Mouse (Mus musculus) limb, embryonic 13.5 days (tissue): ENCODE results near the gene Herc1. TPM values are rescaled to one million over a fixed set of nuclear protein-coding genes. Genes with fewer than 3 reads are reported as not detected.

Source experiments
- ATAC-seq: fragments of 200-750 bp; cut with Nextera tagmentation; 2 replicates; pipeline ENCODE4 v1.8.0; 2017; ENCODE audit warnings: low read depth, moderate number of reproducible peaks, moderate TSS enrichment; ENCODE audit not compliant: low FRiP score
- H3K27ac ChIP-seq: fragments of 300-500 bp; sonication (generic); 2 replicates; pipeline ENCODE4 v1.5.1; 2015; ENCODE audit warnings: inconsistent platforms, mild to moderate bottlenecking, moderate library complexity
- H3K27me3 ChIP-seq: fragments of 300-500 bp; sonication (generic); 2 replicates; pipeline ENCODE4 v1.6.1; 2015; ENCODE audit warnings: mild to moderate bottlenecking, inconsistent platforms
- H3K36me3 ChIP-seq: fragments of 300-500 bp; sonication (generic); 2 replicates; pipeline ENCODE4 v1.6.1; 2015; ENCODE audit warnings: inconsistent platforms, mild to moderate bottlenecking, moderate library complexity
- H3K4me1 ChIP-seq: fragments of 300-500 bp; sonication (generic); 2 replicates; pipeline ENCODE4 v1.6.1; 2015; ENCODE audit warnings: inconsistent platforms
- H3K4me2 ChIP-seq: fragments of 300-500 bp; sonication (generic); replicated peaks from 2 replicates; pipeline ENCODE4 v1.6.1; 2015; ENCODE audit warnings: inconsistent platforms, mild to moderate bottlenecking, moderate library complexity
- H3K4me3 ChIP-seq: fragments of 300-500 bp; sonication (generic); 2 replicates; pipeline ENCODE4 v1.5.1; 2015; ENCODE audit warnings: moderate library complexity, mild to moderate bottlenecking, inconsistent platforms
- H3K9ac ChIP-seq: fragments of 300-500 bp; sonication (generic); 2 replicates; pipeline ENCODE4 v1.6.1; 2015; ENCODE audit warnings: mild to moderate bottlenecking, inconsistent platforms
- H3K9me3 ChIP-seq: fragments of 300-500 bp; sonication (generic); 2 replicates; pipeline ENCODE4 v1.6.1; 2016; ENCODE audit warnings: inconsistent platforms
- WGBS: fragments of 180-500 bp; shearing (Covaris S2); methylation state at CpG from one replicate; pipeline ENCODE4 v1.1.7; 2015; 5-methylcytosine and 5-hydroxymethylcytosine counted together
- polyA plus RNA-seq: library from polyadenylated mRNA; unstranded; fragments of >200 nt; fragmentation: Nextera tagmentation; extraction: Ambion mirVana; gene quantifications from 2 replicates; pipeline ENCODE4 v1.2.1, GENCODE M21; 2015

Gene Herc1
- polyA plus RNA-seq, 1 experiment from 2014 or later = 25.8 TPM

- Histone ChIP-seq H3K4me3 (no peak overlapping the region), H3K4me2 (no peak overlapping the region), H3K4me1 (peaks cover 19% of the 10 kb centered on the region), H3K9me3 (no peaks in the 10 kb centered on the region), H3K36me3 (peaks cover 77% of the 10 kb centered on the region), H3K27ac (no peak overlapping the region), H3K9ac (no peak overlapping the region), H3K27me3 (no peaks in the 10 kb centered on the region)
- no peak for ATAC-seq
- WGBS = 91% methylated on average over 6 of the region's 6 CpGs
These were observed 166.2 kb downstream of the Herc1 start for GRCm38 (mm10) chr9:66516296-66516940.

DNA sequence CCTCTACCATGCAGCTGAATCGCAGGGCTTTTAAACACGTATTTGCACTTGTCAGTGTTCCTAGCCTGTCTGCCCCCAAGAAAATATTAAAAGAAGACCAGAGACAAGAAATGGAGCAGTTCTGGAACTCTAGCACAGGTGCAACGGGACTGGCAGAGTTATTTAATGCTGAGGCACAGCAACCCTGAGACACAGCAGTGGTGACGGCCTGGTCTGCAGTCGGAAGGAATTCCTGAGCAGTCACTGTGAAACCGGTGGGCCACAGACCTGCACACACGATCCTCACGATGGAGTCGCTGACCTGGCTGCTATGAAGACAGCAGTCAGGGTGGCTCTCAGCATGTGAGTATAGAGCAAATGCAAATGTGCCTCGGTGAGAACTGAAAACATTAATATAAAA is 167.5 kb downstream of the Herc1 start:
- no peak overlapping the region for H3K4me2 ChIP-seq
- 94% methylated on average over 10 of the region's 10 CpGs for WGBS
- H3K36me3 ChIP-seq = peaks cover 88% of the 10 kb centered on the region
- peaks cover 16% of the 10 kb centered on the region for H3K4me1 ChIP-seq
- H3K27ac ChIP-seq = no peak overlapping the region
- no peak for ATAC-seq
- no peaks in the 10 kb centered on the region for H3K9me3 ChIP-seq
- no peak overlapping the region for H3K4me3 ChIP-seq
- H3K27me3 ChIP-seq = no peaks in the 10 kb centered on the region
- no peak overlapping the region for H3K9ac ChIP-seq

GRCm38 (mm10) chr9:66518251-66518650 is 168.0 kb downstream of the Herc1 start:
- H3K4me3 ChIP-seq = no peak overlapping the region
- H3K36me3 ChIP-seq = peaks cover 92% of the 10 kb centered on the region
- H3K27me3 ChIP-seq = no peaks in the 10 kb centered on the region
- H3K9me3 ChIP-seq = no peaks in the 10 kb centered on the region
- 90% methylated on average over 5 of the region's 5 CpGs for WGBS
- H3K27ac ChIP-seq = no peak overlapping the region
- H3K4me2 ChIP-seq = no peak overlapping the region
- peaks cover 11% of the 10 kb centered on the region for H3K4me1 ChIP-seq
- H3K9ac ChIP-seq = no peak overlapping the region
- ATAC-seq = no peak

DNA sequence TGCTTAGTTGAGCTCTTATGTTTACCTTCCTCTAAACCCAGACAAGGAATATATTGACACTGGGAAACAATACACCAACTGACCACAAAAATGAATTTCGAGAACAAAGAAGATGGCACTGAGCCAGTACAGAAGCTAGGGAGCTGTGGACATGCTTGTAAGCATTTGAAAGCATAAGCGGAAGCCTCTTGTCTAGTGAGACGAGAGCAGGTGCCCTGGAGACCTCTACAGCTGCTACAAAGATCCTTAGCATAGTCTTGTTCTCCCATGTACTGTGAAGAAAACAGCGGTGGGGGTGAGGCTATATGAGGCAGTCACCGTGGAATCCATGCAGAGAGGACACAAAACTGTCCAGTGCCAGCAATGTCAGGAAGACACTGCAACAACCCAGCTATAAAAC is 168.7 kb downstream of the Herc1 start:
- Histone ChIP-seq H3K4me3 (no peak overlapping the region), H3K27ac (no peak overlapping the region), H3K4me2 (no peak overlapping the region), H3K9ac (no peak overlapping the region), H3K36me3 (peaks cover 93% of the 10 kb centered on the region), H3K9me3 (no peaks in the 10 kb centered on the region), H3K27me3 (no peaks in the 10 kb centered on the region), H3K4me1 (peaks cover 4% of the 10 kb centered on the region)
- 85% methylated on average over 5 of the region's 5 CpGs for WGBS
- ATAC-seq = no peak

- H3K9ac ChIP-seq = no peak overlapping the region
- ATAC-seq = no peak
- no peaks in the 10 kb centered on the region for H3K27me3 ChIP-seq
- H3K27ac ChIP-seq = no peak overlapping the region
- H3K36me3 ChIP-seq = peaks cover 89% of the 10 kb centered on the region
- H3K4me2 ChIP-seq = no peak overlapping the region
- 97% methylated on average over 4 of the region's 4 CpGs for WGBS
- no peaks in the 10 kb centered on the region for H3K4me1 ChIP-seq
- no peak overlapping the region for H3K4me3 ChIP-seq
- H3K9me3 ChIP-seq = no peaks in the 10 kb centered on the region
These were observed 170.0 kb downstream of the Herc1 start for GRCm38 (mm10) chr9:66520299-66520698.

DNA sequence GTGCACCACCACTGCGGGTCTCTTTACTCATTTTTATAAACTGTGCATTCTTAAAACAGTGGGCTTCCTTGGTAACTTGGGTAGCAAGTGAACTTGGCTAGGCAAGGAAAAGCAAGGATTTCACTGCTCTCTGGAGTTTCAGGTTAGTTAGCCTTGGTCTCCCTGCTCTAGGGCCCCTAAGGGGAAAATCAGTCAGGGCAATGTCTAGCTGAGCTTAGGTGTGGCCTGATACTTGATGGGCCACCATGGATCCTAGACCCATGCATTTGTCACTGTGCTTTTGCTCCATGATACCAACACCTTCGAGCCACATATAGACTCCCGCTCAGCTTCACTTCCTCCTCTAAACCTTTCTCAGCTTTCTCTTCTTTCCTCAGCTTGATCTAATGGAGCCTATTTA is 171.3 kb downstream of the Herc1 start:
- Histone ChIP-seq H3K27me3 (no peaks in the 10 kb centered on the region), H3K9ac (no peak overlapping the region), H3K9me3 (no peaks in the 10 kb centered on the region), H3K27ac (no peak overlapping the region), H3K4me3 (no peak overlapping the region), H3K36me3 (peaks cover 90% of the 10 kb centered on the region), H3K4me2 (no peak overlapping the region), H3K4me1 (no peaks in the 10 kb centered on the region)
- no peak for ATAC-seq
- 95% methylated on average over 3 of the region's 3 CpGs for WGBS

DNA sequence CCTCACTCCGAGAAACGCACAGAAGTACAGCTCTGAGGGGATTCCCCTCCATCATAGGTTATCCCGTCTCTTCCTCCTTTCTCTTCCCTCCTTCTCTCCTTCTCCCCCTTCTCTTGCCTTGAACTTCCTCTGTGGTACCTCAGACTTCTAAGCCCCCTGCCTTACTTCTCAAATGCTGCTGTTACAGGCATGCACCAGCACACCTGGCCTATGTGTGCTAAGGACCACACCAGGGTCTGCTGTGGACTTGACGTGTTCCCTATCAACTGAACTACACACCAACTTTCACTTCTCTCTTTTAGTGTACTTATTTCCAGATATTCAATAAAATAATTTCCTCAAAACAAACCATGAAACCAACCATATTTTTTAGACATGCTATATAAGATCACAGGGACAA is 192.5 kb downstream of the Herc1 start:
- no peak for ATAC-seq
- Histone ChIP-seq H3K27me3 (no peaks in the 10 kb centered on the region), H3K36me3 (peaks cover 75% of the 10 kb centered on the region), H3K27ac (no peak overlapping the region), H3K4me3 (no peak overlapping the region), H3K9me3 (no peaks in the 10 kb centered on the region), H3K4me2 (no peak overlapping the region), H3K4me1 (no peaks in the 10 kb centered on the region), H3K9ac (no peak overlapping the region)
- 83% methylated on average over 4 of the region's 4 CpGs for WGBS

Other genes starting within 250 kb of the Herc1 start
- gene Snx1, start 223.9 kb upstream of the Herc1 start, polyA plus RNA-seq = 128 and 134 TPM in 2 replicates
- gene Ciao2a, start 223.8 kb upstream of the Herc1 start, polyA plus RNA-seq = 173 and 178 TPM in 2 replicates
- gene Dapk2, start 192.2 kb upstream of the Herc1 start, polyA plus RNA-seq = 6.3 and 7.4 TPM in 2 replicates
- gene Fbxl22, start 164.1 kb downstream of the Herc1 start, polyA plus RNA-seq = 5.3 and 5.9 TPM in 2 replicates
- gene Usp3, start 242.7 kb downstream of the Herc1 start, polyA plus RNA-seq = 78.4 and 81.8 TPM in 2 replicates